Mouse (Mus musculus) neural tube, embryonic 15.5 days (tissue): ENCODE measurements at regions not wholly inside any gene's neighbourhood (a gene's known extent, or its start where the extent isn't known, plus 50 kb on each side); places are given as distances from the start of the nearest gene placed in this dataset.

Source experiments
- ATAC-seq: fragments of 200-750 bp; cut with Nextera tagmentation; 2 replicates; pipeline ENCODE4 v1.8.0; 2017; ENCODE audit warnings: mild to moderate bottlenecking, moderate TSS enrichment, moderate library complexity; ENCODE audit not compliant: low FRiP score
- H3K27ac ChIP-seq: fragments of 300-500 bp; sonication (generic); replicated peaks from 2 replicates; pipeline ENCODE4 v1.5.1; 2015; ENCODE audit warnings: mild to moderate bottlenecking, inconsistent platforms
- H3K27me3 ChIP-seq: fragments of 300-500 bp; sonication (generic); replicated peaks from 2 replicates; pipeline ENCODE4 v1.6.1; 2015; ENCODE audit warnings: inconsistent platforms
- H3K36me3 ChIP-seq: fragments of 300-500 bp; sonication (generic); 2 replicates; pipeline ENCODE4 v1.6.1; 2015; ENCODE audit warnings: inconsistent platforms
- H3K4me1 ChIP-seq: fragments of 300-500 bp; sonication (generic); 2 replicates; pipeline ENCODE4 v1.6.1; 2015; ENCODE audit warnings: inconsistent platforms
- H3K4me2 ChIP-seq: fragments of 300-500 bp; sonication (generic); 2 replicates; pipeline ENCODE4 v1.6.1; 2015; ENCODE audit warnings: inconsistent platforms, mild to moderate bottlenecking, moderate library complexity
- H3K4me3 ChIP-seq: fragments of 300-500 bp; sonication (generic); replicated peaks from 2 replicates; pipeline ENCODE4 v1.5.1; 2015; ENCODE audit warnings: mild to moderate bottlenecking, inconsistent platforms
- H3K9ac ChIP-seq: fragments of 300-500 bp; sonication (generic); replicated peaks from 2 replicates; pipeline ENCODE4 v1.6.1; 2015; ENCODE audit warnings: mild to moderate bottlenecking, inconsistent platforms
- H3K9me3 ChIP-seq: fragments of 300-500 bp; sonication (generic); replicated peaks from 2 replicates; pipeline ENCODE4 v1.6.1; 2016; ENCODE audit warnings: inconsistent platforms
- WGBS: fragments of 180-500 bp; shearing (Covaris S2); methylation state at CpG from one replicate; pipeline ENCODE4 v1.1.7; 2015; ENCODE audit warnings: mixed read lengths; 5-methylcytosine and 5-hydroxymethylcytosine counted together

DNA sequence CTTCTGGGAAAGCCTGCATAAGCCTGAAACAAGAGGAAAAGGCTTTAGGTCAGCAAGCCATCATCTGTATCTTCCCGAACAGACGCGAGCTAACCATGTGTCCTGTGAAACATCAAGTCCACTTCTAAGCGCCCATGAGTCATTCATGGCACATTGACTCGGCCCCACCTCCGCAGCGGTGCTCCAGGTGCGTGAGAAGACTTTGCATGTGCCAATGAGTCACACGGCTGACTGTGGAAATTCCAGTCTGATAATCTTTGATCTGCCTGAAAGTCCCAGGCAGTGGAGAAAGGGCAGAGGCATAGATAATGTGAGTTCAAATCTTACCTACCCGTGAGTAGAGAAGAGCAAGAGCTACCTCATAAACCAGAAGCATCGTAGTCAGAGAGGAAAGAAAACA lies 137.8 kb downstream of the Pfkfb3 start:
- H3K9me3 ChIP-seq, result no peaks in the 10 kb centered on the region
- H3K27ac ChIP-seq, result no peak overlapping the region
- no peaks in the 10 kb centered on the region for H3K36me3 ChIP-seq
- ATAC-seq, result no peak
- no peaks in the 10 kb centered on the region for H3K4me1 ChIP-seq
- no peaks in the 10 kb centered on the region for H3K27me3 ChIP-seq
- no peak overlapping the region for H3K9ac ChIP-seq
- no peak overlapping the region for H3K4me2 ChIP-seq
- 93% methylated on average over 11 of the region's 11 CpGs for WGBS
- no peak overlapping the region for H3K4me3 ChIP-seq

DNA sequence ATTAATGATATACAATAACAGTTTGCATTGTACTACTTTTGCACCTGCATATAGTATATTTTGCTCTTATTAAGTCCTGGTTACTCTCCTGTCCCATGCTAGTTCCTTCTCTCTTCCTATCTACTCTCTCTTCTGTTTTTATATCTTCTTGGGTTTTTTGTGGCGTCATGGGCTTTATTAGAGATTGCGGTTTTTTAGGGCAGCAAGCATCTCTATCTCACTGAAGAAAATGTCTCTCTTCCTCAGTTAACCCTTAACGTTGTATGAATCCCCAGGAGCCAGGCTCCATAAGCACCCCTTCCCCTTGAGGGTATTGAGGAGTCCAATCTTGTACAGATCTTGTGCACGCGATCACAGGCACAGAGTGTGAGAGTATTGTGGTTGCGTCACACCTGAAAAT lies 141.4 kb downstream of the Pfkfb3 start:
- Histone ChIP-seq H3K4me1 (no peaks in the 10 kb centered on the region), H3K9me3 (no peaks in the 10 kb centered on the region), H3K27ac (no peak overlapping the region), H3K4me2 (no peak overlapping the region), H3K36me3 (no peaks in the 10 kb centered on the region), H3K4me3 (no peak overlapping the region), H3K27me3 (no peaks in the 10 kb centered on the region), H3K9ac (no peak overlapping the region)
- ATAC-seq, result no peak
- WGBS, result 94% methylated on average over 6 of the region's 6 CpGs

DNA sequence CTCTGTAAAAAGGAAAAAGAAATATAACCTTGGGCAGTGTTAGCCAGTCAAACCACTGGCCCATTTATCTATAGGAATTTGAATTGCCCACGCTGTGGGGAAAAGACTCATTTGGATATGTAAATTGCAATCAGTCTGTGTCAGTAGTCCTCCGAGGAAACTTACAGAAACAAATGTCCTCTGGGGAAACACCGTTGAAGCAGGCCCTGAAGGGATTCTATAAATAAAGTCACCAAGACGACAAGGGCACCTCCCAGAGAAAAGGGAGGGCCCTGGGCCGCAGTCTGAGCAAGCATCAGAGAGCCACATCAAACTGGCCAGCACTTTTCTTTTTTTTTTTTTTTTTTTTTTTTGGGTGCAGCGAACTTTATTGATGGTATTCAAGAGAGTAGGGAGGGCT lies 145.4 kb downstream of the Pfkfb3 start:
- no peaks in the 10 kb centered on the region for H3K27me3 ChIP-seq
- no peak overlapping the region for H3K27ac ChIP-seq
- H3K36me3 ChIP-seq, result no peaks in the 10 kb centered on the region
- ATAC-seq, result no peak
- WGBS, result 61% methylated on average over 5 of the region's 6 CpGs
- no peaks in the 10 kb centered on the region for H3K9me3 ChIP-seq
- no peak overlapping the region for H3K9ac ChIP-seq
- no peak overlapping the region for H3K4me2 ChIP-seq
- no peaks in the 10 kb centered on the region for H3K4me1 ChIP-seq
- no peak overlapping the region for H3K4me3 ChIP-seq

DNA sequence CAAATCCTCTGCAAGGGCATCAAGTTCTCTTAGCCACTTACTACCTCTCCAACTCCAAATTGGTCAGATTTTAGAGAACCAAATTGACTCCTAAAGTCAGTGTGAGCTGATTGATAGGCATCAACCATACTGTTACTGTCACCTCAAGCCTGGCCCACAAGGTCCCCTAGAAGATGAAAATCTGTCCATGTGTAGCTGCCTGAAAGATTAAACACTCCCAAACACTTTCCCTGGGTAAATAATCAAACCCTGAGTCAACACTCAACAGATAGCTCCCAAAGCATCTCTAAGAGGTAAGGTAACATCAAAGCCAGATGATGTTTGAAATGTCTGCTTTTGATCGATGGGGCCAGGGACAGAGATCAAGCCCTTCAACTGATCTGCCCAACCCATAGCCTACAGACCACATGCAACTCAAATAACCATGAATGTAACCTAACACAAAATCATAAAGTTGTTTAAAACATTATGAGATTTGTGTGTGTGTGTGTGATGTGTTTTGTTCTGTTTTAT lies 147.7 kb downstream of the Pfkfb3 start:
- no peaks in the 10 kb centered on the region for H3K36me3 ChIP-seq
- no peak overlapping the region for H3K4me3 ChIP-seq
- no peak overlapping the region for H3K9ac ChIP-seq
- H3K9me3 ChIP-seq, result no peaks in the 10 kb centered on the region
- no peak overlapping the region for H3K27ac ChIP-seq
- ATAC-seq, result no peak
- 90% methylated on average over 1 of the region's 1 CpGs for WGBS
- no peaks in the 10 kb centered on the region for H3K27me3 ChIP-seq
- no peaks in the 10 kb centered on the region for H3K4me1 ChIP-seq
- H3K4me2 ChIP-seq, result no peak overlapping the region

DNA sequence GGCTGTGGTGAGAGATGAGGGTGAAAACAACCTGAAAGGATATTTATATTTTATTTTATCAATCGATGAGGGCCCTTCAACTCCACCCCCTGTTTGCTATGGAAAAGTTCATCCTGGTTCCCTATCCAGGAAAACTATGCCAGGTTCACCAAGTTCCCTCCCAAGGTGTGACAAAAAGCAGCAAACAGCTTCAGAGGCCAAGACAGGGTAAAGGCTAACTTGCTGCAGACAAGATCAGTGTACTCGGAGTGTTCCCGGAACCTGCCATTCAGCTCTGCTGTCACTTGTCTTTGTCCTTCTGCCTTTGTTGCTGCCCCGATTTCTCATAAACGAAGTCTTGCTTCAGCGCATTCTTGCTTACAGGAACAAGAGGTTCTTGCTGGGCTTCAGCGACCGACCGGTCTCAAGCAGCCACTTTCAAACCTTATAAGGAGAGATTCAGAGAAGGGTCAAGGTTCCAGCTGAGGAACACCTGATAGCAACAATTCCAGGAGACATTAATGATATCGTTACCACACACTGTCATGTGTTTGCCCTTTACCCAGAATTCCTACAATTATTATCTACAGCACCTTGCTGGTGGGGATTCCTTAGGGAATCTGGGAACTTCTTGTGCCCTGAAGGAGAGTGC lies 151.5 kb downstream of the Pfkfb3 start:
- no peak overlapping the region for H3K4me2 ChIP-seq
- no peak overlapping the region for H3K9ac ChIP-seq
- no peak for ATAC-seq
- H3K4me1 ChIP-seq, result no peaks in the 10 kb centered on the region
- no peaks in the 10 kb centered on the region for H3K27me3 ChIP-seq
- H3K36me3 ChIP-seq, result no peaks in the 10 kb centered on the region
- H3K4me3 ChIP-seq, result no peak overlapping the region
- WGBS, result 70% methylated on average over 10 of the region's 10 CpGs
- H3K9me3 ChIP-seq, result no peaks in the 10 kb centered on the region
- H3K27ac ChIP-seq, result no peak overlapping the region

DNA sequence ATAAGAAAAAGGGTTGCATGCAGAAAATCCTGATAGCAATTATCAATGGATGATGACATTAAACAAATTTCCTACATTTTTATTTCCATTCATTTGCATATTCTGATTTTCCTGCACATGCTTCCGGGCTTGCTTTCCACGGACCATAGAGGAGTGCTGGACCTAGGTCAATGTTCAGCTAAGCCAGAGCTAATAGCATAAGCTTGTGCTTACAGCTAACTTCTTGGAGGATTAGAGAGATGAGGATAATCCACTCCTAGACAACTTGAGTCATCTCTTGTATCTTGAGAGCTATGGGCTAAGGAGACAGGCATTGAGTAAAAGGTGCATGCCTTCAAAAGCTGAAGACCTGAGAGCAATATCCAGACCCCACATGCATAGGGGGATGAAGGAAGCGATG lies 154.5 kb downstream of the Pfkfb3 start:
- Histone ChIP-seq H3K9me3 (no peaks in the 10 kb centered on the region), H3K4me1 (no peaks in the 10 kb centered on the region), H3K9ac (no peak overlapping the region), H3K27me3 (no peaks in the 10 kb centered on the region), H3K4me3 (no peak overlapping the region), H3K4me2 (no peak overlapping the region), H3K36me3 (no peaks in the 10 kb centered on the region), H3K27ac (no peak overlapping the region)
- 98% methylated on average over 3 of the region's 3 CpGs for WGBS
- no peak for ATAC-seq

DNA sequence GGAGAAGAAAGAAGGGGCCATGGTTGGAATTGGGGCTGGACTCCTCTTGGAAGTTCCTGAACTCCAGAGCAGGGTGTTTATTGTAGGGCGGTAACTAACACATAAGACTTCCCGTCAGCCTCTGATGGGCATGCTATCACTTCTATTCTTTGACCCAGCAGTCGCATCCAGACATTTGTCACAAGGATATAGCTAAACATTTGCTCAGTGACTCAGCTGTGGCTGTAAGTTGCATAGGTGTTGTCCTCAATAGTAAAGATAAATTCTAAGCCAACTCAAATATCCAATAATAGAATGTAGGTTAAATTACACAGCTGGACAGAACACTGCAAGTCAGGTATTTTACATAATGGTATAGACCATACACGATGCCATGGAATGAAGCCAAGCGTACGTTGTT lies 154.9 kb downstream of the Pfkfb3 start:
- no peak overlapping the region for H3K4me2 ChIP-seq
- H3K27ac ChIP-seq, result no peak overlapping the region
- H3K36me3 ChIP-seq, result no peaks in the 10 kb centered on the region
- no peaks in the 10 kb centered on the region for H3K27me3 ChIP-seq
- WGBS, result 88% methylated on average over 6 of the region's 6 CpGs
- no peak overlapping the region for H3K4me3 ChIP-seq
- no peak for ATAC-seq
- H3K9me3 ChIP-seq, result no peaks in the 10 kb centered on the region
- no peak overlapping the region for H3K9ac ChIP-seq
- H3K4me1 ChIP-seq, result no peaks in the 10 kb centered on the region

DNA sequence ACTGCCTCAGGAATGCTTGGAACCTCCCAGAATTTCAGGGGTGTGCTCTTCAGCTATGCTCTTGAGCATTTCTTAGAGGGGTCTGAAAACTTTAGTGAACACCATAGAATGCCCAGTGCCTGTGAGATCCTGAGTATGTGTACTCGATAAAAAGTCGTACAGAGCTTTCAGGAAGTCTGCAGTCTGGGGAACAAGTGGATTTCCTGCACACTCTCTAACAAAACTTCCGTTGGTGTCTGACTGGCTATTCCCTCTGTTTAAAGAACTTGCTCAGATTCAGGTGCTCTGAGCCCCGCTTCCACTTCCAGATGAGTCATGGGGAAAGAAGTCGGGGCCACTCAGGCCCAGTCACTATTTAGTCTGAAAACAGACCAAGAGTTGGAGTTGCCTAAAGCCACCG lies 155.5 kb downstream of the Pfkfb3 start:
- no peak overlapping the region for H3K4me3 ChIP-seq
- H3K9ac ChIP-seq, result no peak overlapping the region
- H3K9me3 ChIP-seq, result no peaks in the 10 kb centered on the region
- no peaks in the 10 kb centered on the region for H3K4me1 ChIP-seq
- H3K27ac ChIP-seq, result no peak overlapping the region
- H3K36me3 ChIP-seq, result no peaks in the 10 kb centered on the region
- 82% methylated on average over 6 of the region's 6 CpGs for WGBS
- no peaks in the 10 kb centered on the region for H3K27me3 ChIP-seq
- no peak for ATAC-seq
- H3K4me2 ChIP-seq, result no peak overlapping the region

DNA sequence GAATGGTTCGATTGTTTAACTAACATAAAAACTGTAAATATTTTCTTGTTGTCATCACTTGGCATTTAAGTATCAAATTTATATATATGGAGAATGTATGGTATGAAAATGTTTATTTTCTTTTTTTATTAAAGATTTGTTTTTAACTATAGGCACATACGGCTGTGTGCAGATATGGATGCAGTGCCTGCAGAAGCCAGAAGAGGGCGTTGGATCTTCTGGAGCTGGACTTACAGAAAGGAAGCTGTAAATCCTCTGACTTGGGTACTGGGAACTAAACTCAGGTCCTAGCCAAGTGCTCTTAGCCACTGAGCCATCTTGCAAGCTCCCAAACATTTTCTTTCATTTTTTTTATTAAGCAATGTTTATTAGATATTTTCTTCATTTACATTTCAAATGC lies 157.0 kb downstream of the Pfkfb3 start:
- Histone ChIP-seq H3K4me1 (0 out of 2 replicates have a peak, but pooled peaks cover 3% of the 10 kb centered on the region), H3K36me3 (no peaks in the 10 kb centered on the region), H3K27me3 (no peaks in the 10 kb centered on the region), H3K4me2 (no peak overlapping the region), H3K9ac (no peak overlapping the region), H3K27ac (no peak overlapping the region), H3K9me3 (no peaks in the 10 kb centered on the region), H3K4me3 (no peak overlapping the region)
- whole genome bisulfite sequencing, result 98% methylated on average over 3 of the region's 3 CpGs
- ATAC-seq, result no peak

DNA sequence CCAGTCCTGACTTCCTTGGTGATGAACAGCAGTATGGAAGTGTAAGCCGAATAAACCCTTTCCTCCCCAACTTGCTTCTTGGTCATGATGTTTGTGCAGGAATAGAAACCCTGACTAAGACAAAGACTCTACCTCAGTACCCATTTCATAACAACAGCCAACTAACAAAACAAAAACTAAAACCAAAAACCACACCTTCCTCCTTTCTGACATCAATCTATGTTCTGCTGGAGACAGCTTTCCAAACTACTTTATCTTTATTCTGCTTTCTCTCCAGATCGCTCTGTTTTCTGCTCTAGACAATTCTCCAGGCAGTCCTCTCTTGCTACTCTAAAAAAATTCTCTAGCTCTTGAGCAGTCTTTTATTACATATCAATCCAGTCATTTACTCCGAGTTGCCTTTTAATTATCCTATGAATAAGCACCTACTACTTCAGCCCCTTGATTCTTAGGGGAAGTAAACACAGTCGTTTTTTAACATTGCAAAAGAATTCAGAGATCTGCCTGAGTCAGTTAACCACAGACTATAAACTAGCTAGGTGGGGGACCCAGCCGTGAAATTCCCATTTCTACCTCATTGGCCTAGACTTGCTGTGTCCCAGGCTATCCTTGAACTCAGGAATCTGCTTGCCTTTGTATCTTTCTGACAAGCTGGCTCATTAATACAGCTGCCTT lies 159.1 kb downstream of the Pfkfb3 start:
- Histone ChIP-seq H3K4me2 (no peak overlapping the region), H3K27ac (no peak overlapping the region), H3K27me3 (no peaks in the 10 kb centered on the region), H3K9ac (no peak overlapping the region), H3K9me3 (no peaks in the 10 kb centered on the region), H3K4me3 (no peak overlapping the region), H3K36me3 (no peaks in the 10 kb centered on the region), H3K4me1 (0 out of 2 replicates have a peak, but pooled peaks cover 4% of the 10 kb centered on the region)
- WGBS, result 53% methylated on average over 5 of the region's 5 CpGs
- ATAC-seq, result no peak

DNA sequence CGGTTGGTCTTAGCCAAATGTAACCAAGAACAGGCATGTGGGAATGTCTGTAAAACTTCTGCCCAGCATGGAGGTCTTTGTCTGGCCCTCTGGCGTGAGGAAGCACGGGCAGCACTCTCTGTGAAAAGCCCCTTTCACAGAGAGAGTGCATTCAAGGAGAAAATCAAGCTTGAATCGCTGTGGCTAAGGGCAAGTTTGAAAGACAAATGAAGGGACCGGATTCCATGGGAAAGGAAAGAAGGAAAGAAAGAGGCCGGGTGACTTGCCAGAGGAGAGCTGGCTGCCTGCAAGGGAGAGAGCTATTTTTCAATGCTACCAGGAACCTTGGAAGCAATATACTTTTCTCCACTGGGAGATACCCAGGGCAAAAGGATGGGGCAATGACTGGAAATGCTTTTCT lies 162.2 kb downstream of the Pfkfb3 start:
- ATAC-seq, result peak; percentile 89
- no peak overlapping the region; the same call in 1 of the 2 replicates for H3K27ac ChIP-seq
- H3K9me3 ChIP-seq, result no peaks in the 10 kb centered on the region
- H3K9ac ChIP-seq, result no peak overlapping the region
- H3K4me1 ChIP-seq, result 0 out of 2 replicates have a peak, but pooled peaks cover 4% of the 10 kb centered on the region
- WGBS, result 12% methylated on average over 6 of the region's 6 CpGs
- no peak overlapping the region for H3K4me3 ChIP-seq
- H3K27me3 ChIP-seq, result no peaks in the 10 kb centered on the region
- H3K36me3 ChIP-seq, result no peaks in the 10 kb centered on the region
- no peak overlapping the region for H3K4me2 ChIP-seq

DNA sequence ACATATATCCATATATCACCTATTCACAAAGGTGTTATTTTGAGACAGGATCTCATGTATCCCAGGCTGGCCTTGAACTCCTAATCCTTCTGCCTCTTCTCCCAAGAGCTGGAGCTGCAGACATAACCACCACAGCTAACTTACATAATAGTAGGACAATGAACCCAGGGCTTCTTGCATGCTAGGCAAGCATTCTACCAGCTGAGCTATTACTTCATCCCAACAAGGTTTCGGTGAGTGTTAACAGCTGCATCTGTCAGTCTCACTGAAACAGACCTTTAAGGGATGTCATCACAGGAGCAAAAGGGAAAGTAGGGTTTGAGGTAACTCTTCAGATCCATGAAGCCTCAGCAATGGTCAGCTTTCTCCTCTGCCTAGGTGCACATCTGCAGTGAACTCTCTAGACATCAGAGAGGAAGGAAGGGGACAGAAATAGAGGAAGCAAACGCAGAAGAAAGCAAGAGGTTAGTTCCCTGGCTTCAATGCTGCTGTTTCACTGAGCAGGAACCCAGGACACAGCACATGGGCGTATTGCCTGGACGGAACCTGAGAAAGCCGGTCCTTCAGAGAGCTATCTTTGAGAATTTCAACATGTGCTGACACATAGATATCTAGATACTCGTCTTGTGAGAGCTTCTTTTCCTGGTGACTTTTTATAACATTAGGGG lies 163.1 kb downstream of the Pfkfb3 start:
- no peaks in the 10 kb centered on the region for H3K36me3 ChIP-seq
- WGBS, result 63% methylated on average over 6 of the region's 6 CpGs
- no peaks in the 10 kb centered on the region for H3K9me3 ChIP-seq
- no peak overlapping the region for H3K4me2 ChIP-seq
- no peak overlapping the region for H3K4me3 ChIP-seq
- no peak overlapping the region for H3K9ac ChIP-seq
- no peaks in the 10 kb centered on the region for H3K27me3 ChIP-seq
- ATAC-seq, result no peak
- peak overlapping the region; percentile 54; the same call in 1 of the 2 replicates for H3K27ac ChIP-seq
- 0 out of 2 replicates have a peak, but pooled peaks cover 4% of the 10 kb centered on the region for H3K4me1 ChIP-seq
